Mouse (Mus musculus) ES-E14 (cell line): ENCODE results near the gene Myo10.

ENCODE experiments used
- CHD2 ChIP-seq: IDR thresholded peaks from 2 replicates; pipeline ENCODE4 v1.6.1; 2014; ENCODE audit warnings: mild to moderate bottlenecking, low read depth, low read length, inconsistent platforms
- MAFK ChIP-seq: IDR thresholded peaks from 2 replicates; pipeline ENCODE4 v1.6.1; 2014; ENCODE audit warnings: mild to moderate bottlenecking, low read depth, low read length, inconsistent platforms; ENCODE audit not compliant: insufficient read depth
- ZC3H11A ChIP-seq: IDR thresholded peaks from 2 replicates; pipeline ENCODE4 v1.6.1; 2012; ENCODE audit warnings: low read depth, mild to moderate bottlenecking, inconsistent platforms, low read length, borderline replicate concordance

- TF ChIP-seq MAFK = no peak
- no peak for TF ChIP-seq CHD2
- TF ChIP-seq ZC3H11A = no peak
Measured at GRCm38 (mm10) chr15:25731053-25731452, 108.7 kb downstream of the Myo10 start.
